Mouse (Mus musculus): ENCODE results near the gene Tmc1. TPM values are rescaled to one million over a fixed set of nuclear protein-coding genes. Genes with fewer than 3 reads are reported as not detected.

The Tmc1 gene
- total RNA-seq, 2 experiments from 2014 or later, result not detected

DNA sequence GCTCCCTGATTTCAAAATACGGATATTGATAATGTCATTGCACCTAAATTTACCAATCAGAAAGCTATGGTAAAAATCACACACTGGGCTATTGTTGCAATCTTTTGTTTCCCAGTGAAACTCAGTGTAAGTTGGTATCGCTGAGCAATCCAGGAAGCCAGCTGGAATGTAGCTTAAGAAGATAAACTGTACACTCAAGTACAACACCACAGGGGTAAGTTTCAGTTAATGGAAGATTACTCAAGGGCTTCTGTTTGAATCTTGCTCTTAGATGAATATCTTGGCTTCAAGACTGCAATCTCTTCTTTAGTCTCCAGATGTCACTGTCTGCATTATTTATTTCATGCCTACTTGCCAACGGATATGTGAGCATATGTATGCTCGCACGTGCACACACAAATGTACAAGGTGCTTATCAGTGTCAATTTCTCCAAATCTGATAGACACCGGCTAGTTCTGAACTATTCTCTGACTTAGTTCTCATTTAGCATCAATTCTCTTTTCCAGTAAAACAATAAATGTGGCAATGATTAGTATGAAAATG, 156.4 kb downstream of the Tmc1 start:
- no peak for DNase-seq

DNA sequence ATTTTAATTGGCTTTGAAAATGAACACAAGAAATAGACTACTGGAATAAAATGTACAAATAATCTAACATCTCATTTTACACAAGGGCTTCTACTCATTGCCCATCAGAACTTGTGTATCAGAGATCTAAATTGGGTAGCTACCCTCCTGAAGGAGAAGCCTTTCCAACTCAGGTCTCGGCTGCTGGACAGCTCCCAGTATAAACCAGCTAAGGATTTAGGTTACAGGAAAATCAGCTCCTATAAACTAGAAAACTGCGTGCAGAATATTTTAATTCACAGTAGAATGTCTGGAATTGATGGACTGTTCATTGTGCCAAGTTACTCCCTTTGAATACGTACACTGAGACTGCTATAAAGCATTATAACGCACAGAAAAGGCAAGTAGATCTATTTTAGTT, 158.0 kb downstream of the Tmc1 start:
- no peak for DNase-seq

DNA sequence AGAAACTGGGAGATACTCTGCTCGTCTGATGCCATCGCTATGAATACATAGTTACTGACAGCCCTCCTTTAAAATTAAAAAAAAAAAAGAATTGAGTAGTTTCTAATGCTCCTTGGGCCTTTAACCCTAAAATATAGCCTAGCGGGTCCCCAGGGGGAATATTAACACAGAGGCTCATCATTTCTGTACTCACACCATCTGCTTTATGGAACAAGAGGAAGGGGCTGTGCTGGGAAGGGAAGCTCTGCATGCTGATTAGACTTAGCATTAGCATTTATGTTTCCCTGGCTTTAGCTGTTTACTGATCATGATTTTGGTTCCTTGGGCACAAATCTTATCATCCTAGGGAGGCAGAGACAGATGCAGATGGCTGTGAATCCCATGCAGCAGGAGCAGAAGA, 159.0 kb downstream of the Tmc1 start:
- no peak for DNase-seq

DNA sequence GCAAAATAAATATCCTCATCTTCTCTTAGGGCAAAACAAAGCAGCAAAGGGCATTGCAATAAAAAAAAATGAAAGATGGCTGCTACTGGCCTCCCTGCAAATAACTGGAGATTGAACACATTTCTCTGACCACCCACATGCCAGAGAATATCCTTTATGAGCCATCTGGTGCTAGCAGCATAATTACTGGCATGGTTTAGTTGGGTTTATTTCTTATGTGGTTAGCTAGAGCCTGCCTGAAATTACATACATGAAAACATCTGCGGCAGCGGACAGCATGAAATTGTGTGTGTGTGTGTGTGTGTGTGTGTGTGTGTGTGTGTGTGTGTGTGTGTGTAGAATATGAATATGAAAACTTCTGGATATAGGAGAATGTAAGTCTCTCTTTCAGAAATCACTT, 161.2 kb downstream of the Tmc1 start:
- DNase-seq, result no peak

DNA sequence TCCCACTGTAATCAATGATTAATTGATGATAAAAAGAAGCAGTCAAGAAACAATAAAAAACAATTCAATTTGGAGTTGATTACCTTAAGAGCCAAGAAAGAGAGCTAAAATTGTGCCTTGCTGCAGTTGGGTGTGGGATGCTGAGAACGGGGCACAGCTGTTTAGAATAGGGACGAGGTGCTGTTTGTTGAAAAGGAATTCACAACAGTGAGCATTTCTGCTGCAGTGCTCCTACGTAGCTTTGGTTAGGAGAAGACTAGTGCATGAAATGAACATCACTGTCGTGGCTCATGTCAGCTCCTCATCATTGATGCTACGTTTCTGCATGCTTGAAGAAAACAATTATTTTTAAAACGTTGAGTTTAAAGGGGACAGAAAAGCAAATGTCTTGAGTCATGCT, 166.7 kb downstream of the Tmc1 start:
- DNase-seq, result no peak

DNA sequence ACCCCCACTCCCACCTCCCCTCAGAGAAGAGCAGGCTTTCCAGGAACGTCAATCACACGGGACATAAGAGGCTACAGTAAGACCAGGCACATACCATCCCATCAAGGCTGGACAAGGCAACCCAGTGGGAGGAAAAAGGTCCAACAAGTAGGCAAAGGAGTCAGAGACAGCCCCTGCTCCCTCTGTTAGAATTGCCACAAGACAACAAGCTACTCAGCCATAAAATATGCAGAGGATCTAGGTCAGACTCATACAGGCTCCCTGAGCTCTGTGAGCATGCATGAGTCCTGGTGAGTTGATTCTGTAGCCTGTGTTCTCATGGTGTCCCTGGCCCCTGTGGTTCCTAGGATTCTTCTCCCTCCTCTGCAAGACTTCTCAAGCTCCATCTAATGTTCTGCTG, 178.3 kb downstream of the Tmc1 start:
- no peak for DNase-seq

DNA sequence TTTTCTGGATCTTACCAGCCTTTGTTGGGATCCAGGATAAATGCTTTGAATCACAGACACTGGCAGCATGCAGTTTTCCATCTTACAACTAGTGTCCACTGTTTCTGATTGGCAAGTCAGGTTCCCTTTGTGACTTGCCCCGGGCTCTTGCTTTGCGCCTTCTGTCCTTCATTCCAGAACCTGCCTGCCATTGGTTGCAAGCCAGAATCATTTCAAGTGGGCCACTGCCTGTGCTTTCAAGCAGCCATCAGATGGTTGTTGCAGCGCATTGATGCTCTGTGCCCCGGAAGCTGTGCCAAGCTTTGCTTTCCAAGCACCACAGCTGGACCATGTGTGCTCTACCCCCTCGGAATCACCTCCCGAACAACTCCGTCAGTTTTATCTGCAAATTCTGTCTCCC, 180.1 kb downstream of the Tmc1 start:
- no peak for DNase-seq

DNA sequence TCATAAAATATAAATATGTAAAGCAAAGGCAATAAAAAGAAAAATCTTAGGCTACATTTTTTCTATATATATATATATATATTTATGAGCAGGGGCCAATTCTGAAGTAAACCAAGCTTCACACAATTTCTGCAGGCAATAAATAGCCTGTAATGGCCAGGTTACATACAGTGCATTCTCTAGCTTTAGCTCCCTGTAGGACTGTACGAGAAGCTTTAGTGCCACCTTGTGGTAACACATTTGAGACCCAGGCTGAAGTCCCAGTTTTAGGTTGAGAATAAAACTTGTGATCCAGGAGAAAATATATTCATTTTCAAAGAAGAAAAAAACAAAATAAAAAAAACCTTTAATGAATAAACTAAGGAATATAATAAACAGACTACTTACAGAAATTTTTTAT, 189.8 kb downstream of the Tmc1 start:
- DNase-seq, result no peak

DNA sequence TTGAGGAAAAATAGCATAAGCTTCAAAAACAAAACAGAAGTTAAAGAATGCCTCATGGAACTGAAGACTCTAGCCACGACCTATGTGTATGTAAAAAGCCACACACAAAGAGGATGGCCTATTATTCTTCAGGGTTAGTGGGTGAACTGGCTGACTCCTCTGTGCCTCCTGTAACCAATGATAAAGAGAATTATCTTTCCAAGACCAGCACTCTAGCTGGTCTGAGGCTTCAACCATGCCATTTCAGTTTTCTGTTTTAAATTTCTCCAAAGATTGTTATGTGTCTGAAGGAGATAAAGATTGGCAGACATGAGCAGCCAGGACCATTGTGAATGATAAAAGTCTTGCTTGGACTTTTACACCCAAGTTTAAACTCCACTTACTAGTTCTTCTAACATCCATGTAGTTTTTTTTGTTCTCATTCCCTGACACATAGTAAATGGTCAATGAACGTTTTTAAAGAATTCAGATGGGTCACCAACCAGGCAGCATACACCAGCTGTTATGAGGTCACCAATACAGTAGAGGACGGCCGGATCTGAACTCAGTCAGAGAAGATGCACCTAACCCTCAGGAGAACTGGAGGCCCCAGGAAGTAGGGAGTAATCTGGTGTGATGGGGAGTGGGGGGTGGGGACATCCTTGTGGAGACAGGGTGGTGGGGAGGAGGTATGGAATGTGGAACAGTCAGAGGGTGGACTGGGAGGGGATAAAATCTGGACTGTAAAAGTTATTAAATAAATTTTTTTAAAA, 192.2 kb downstream of the Tmc1 start:
- no peak for DNase-seq

DNA sequence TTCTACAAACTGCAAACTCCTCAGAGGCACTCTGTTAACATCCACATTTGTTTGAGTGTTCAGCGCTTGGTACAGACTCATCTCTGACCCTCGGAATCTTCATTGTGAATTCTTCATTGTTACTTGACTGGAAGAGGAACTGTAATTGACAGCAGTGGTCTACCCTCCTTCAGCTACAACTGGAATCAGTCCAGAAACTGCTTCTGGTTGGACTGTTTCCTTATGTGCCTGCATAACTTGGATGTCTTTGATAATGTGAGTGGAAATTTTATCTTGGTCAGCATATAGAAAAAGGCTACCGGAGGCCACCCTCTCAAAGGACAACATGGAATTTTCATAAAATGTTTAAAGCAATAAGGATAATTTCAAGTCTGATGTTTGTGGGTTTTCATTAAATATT, 192.9 kb downstream of the Tmc1 start:
- no peak for DNase-seq

DNA sequence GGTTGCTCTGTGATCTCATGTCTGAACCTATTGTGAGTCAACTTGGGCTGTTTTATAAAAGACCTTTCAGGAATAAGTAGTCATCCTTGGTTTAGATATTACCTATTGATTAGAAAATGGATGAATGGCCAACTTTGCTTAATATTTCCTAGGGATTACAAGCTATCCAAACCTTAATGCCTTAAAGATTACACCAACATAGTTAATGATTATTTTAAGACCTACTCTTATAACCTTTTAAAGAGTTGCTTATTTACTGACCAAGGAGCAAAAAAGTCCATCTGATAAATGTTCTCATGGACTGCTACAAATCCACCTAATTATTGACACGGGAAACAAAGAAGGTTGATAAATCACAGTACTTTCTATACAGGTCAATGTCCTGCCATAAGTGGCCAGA, 209.4 kb downstream of the Tmc1 start:
- no peak for DNase-seq

Other genes with a start within 250 kb of the Tmc1 start
- gene Aldh1a7, start 226.6 kb downstream of the Tmc1 start, total RNA-seq (2021), result under 1 TPM; 0.61 to 0.99 TPM

All from gastrocnemius, postnatal 10 days (tissue).